Mouse (Mus musculus): ENCODE data around the gene Sowaha. TPM values are rescaled to one million over a fixed set of nuclear protein-coding genes. Genes with fewer than 3 reads are reported as not detected.

Sowaha gene
- total and polyA plus RNA-seq, 3 experiments, result 3.0 to 6.8 (median 4.9) TPM

DNA sequence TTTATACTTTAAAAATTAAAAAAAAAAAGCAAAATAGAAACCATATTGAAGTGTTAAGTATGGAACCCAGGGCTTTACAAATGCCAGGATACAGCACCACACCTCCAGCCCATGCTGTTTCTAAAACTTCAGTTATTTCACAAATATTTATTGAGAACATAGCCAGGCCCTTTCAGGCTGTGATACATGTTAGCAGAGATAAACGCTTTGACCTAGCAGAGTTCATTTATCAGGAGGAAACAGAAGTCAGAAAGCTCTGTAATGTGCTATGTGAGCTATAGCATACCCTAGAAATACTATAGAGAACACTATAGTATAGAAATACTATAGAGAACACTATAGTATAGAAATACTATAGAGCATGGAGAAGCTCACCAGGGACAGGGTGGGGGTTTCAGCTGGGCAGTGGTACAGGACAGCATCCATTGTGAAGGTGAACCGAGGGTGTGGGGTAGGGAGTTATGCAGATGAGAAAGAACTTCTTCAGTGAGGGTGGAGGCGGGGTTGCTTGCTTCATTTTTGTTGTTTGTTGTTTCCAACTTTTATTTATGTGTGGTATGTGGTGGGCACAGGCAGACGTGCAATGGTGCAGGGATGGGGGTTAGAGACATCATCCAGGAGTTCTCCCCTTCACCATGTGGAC lies 1.1 kb upstream of the Sowaha start:
- peaks cover 12% of the 10 kb centered on the region for H3K36me3 ChIP-seq (replicated peaks)
- ATAC-seq (ENCODE audit: extremely low read depth, insufficient number of reproducible peaks, low FRiP score, poor library complexity, severe bottlenecking) (peak; percentile 77), DNase-seq (ENCODE audit: low spot score) (peak; percentile 39)
- H3K9me3 ChIP-seq (replicated peaks), result peaks cover 13% of the 10 kb centered on the region
- no peak overlapping the region; the same call in 1 of the 2 replicates for H3K4me3 ChIP-seq (ENCODE audit: low read depth, low read length)
- H3K27me3 ChIP-seq (ENCODE audit: insufficient read depth, low read length), result peaks cover 7% of the 10 kb centered on the region; the same call in 1 of the 2 replicates
- H3K4me1 ChIP-seq (ENCODE audit: insufficient read depth, low read depth, low read length), result peaks cover 72% of the 10 kb centered on the region
- TF ChIP-seq TAL1 (conservative IDR thresholded peaks at IDR 0.05; ENCODE audit: low read depth, low read length), result peak; percentile 77
- TF ChIP-seq GATA2 (IDR thresholded peaks at IDR 0.05; ENCODE audit: borderline replicate concordance, low read depth, low read length), result no peak

GRCm38 (mm10) chr11:53479171-53479782 lies 797 bp downstream of the Sowaha start:
- Histone ChIP-seq H3K27me3 (ENCODE audit: insufficient read depth, low read length) (peaks cover 13% of the 10 kb centered on the region), H3K9me3 (replicated peaks) (peaks cover 13% of the 10 kb centered on the region), H3K4me3 (ENCODE audit: low read depth, low read length) (peak overlapping the region; percentile 81), H3K4me1 (ENCODE audit: insufficient read depth, low read depth, low read length) (peaks cover 62% of the 10 kb centered on the region), H3K36me3 (replicated peaks) (peaks cover 12% of the 10 kb centered on the region)
- ATAC-seq (ENCODE audit: extremely low read depth, insufficient number of reproducible peaks, low FRiP score, poor library complexity, severe bottlenecking) (no peak), DNase-seq (ENCODE audit: low spot score) (peak; percentile 34)
- TF ChIP-seq GATA1 (IDR thresholded peaks at IDR 0.05; ENCODE audit: borderline replicate concordance, low read length) (no peak), CTCF (IDR thresholded peaks at IDR 0.05; ENCODE audit: low read depth, low read length) (no peak), TAL1 (conservative IDR thresholded peaks at IDR 0.05; ENCODE audit: low read depth, low read length) (no peak), GATA2 (IDR thresholded peaks at IDR 0.05; ENCODE audit: borderline replicate concordance, low read depth, low read length) (no peak), POLR2AphosphoS5 (IDR thresholded peaks at IDR 0.05; ENCODE audit: insufficient replicate concordance, low read depth, low read length) (no peak)

DNA sequence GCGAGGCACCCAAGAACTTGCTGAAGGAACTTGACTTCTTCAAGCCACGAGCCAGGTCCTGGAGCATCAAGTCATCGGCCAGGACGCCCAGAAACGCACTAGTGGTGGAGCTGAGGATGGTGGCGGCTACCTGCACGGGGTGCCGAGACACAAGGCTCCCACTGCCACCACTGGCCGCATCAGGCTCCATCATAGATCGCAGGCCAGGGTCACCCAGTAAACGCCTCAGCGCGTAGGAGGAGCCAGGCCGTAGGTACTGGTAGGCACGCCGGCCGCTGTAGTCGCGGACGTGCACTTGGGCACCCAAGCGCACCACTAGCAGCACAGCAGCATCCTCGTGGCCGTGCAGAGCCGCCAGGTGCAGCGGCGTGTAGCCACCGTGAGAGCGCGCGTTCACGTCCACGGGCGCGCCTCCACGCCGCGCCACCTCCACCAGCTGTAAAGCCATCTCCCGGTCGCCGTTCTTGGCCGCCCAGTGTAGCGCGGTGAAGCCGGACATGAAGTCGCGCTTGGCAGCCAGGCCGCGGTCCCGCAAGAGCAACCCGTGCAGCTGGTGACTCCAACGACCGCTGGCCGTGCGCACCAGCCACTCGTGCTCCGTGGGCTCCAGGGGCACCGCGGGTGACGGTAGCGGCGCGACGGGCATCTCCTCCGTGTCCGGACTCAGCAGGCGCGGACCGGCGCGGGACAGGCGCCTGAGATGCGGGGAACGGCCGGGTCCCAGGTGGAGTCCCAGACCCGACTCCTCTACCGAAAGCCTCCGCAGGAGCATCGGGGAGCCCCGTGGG lies 1.5 kb downstream of the Sowaha start:
- peaks cover 56% of the 10 kb centered on the region for H3K4me1 ChIP-seq (ENCODE audit: insufficient read depth, low read depth, low read length)
- DNase-seq (ENCODE audit: low spot score), result no peak

GRCm38 (mm10) chr11:53477833-53478232 lies 2.2 kb downstream of the Sowaha start:
- no peak for DNase-seq (ENCODE audit: low spot score)
- Histone ChIP-seq H3K9me3 (replicated peaks) (peaks cover 13% of the 10 kb centered on the region), H3K27me3 (ENCODE audit: insufficient read depth, low read length) (peaks cover 23% of the 10 kb centered on the region), H3K36me3 (replicated peaks) (peaks cover 12% of the 10 kb centered on the region), H3K4me3 (ENCODE audit: low read depth, low read length) (peak overlapping the region; percentile 81; the same call in 1 of the 2 replicates), H3K4me1 (ENCODE audit: insufficient read depth, low read depth, low read length) (peaks cover 53% of the 10 kb centered on the region)
- TF ChIP-seq CTCF (IDR thresholded peaks at IDR 0.05; ENCODE audit: low read depth, low read length) (no peak), GATA1 (IDR thresholded peaks at IDR 0.05; ENCODE audit: borderline replicate concordance, low read length) (no peak), TAL1 (conservative IDR thresholded peaks at IDR 0.05; ENCODE audit: low read depth, low read length) (no peak), POLR2AphosphoS5 (IDR thresholded peaks at IDR 0.05; ENCODE audit: insufficient replicate concordance, low read depth, low read length) (no peak), GATA2 (IDR thresholded peaks at IDR 0.05; ENCODE audit: borderline replicate concordance, low read depth, low read length) (no peak)
- ATAC-seq (ENCODE audit: extremely low read depth, insufficient number of reproducible peaks, low FRiP score, poor library complexity, severe bottlenecking), result no peak

More for the DNA sequence above, 1.5 kb downstream of the Sowaha start:
- Histone ChIP-seq H3K27me3 (ENCODE audit: insufficient read depth, low read length) (peaks cover 18% of the 10 kb centered on the region), H3K4me3 (ENCODE audit: low read depth, low read length) (peak overlapping the region; percentile 81), H3K36me3 (replicated peaks) (peaks cover 12% of the 10 kb centered on the region), H3K9me3 (replicated peaks) (peaks cover 13% of the 10 kb centered on the region)
- ATAC-seq (ENCODE audit: extremely low read depth, insufficient number of reproducible peaks, low FRiP score, poor library complexity, severe bottlenecking), result no peak
- TF ChIP-seq CTCF (IDR thresholded peaks at IDR 0.05; ENCODE audit: low read depth, low read length) (no peak), POLR2AphosphoS5 (IDR thresholded peaks at IDR 0.05; ENCODE audit: insufficient replicate concordance, low read depth, low read length) (no peak)

GRCm38 (mm10) chr11:53475620-53476019 lies 4.5 kb downstream of the Sowaha start:
- TF ChIP-seq GATA2 (IDR thresholded peaks at IDR 0.05; ENCODE audit: borderline replicate concordance, low read depth, low read length) (no peak), GATA1 (IDR thresholded peaks at IDR 0.05; ENCODE audit: borderline replicate concordance, low read length) (no peak), CTCF (IDR thresholded peaks at IDR 0.05; ENCODE audit: low read depth, low read length) (no peak), POLR2AphosphoS5 (IDR thresholded peaks at IDR 0.05; ENCODE audit: insufficient replicate concordance, low read depth, low read length) (no peak), TAL1 (conservative IDR thresholded peaks at IDR 0.05; ENCODE audit: low read depth, low read length) (no peak)
- Histone ChIP-seq H3K27me3 (ENCODE audit: insufficient read depth, low read length) (peaks cover 30% of the 10 kb centered on the region), H3K4me3 (ENCODE audit: low read depth, low read length) (no peak overlapping the region), H3K36me3 (replicated peaks) (peaks cover 12% of the 10 kb centered on the region), H3K4me1 (ENCODE audit: insufficient read depth, low read depth, low read length) (peaks cover 48% of the 10 kb centered on the region), H3K9me3 (replicated peaks) (peaks cover 13% of the 10 kb centered on the region)
- DNase-seq (ENCODE audit: low spot score) (no peak), ATAC-seq (ENCODE audit: extremely low read depth, insufficient number of reproducible peaks, low FRiP score, poor library complexity, severe bottlenecking) (no peak)

- Histone ChIP-seq H3K36me3 (replicated peaks) (no peaks in the 10 kb centered on the region), H3K4me1 (ENCODE audit: insufficient read depth, low read depth, low read length) (peaks cover 33% of the 10 kb centered on the region), H3K9me3 (replicated peaks) (no peaks in the 10 kb centered on the region), H3K4me3 (ENCODE audit: low read depth, low read length) (no peak overlapping the region), H3K27me3 (ENCODE audit: insufficient read depth, low read length) (peaks cover 44% of the 10 kb centered on the region)
- ATAC-seq (ENCODE audit: extremely low read depth, insufficient number of reproducible peaks, low FRiP score, poor library complexity, severe bottlenecking), result no peak
- TF ChIP-seq GATA1 (IDR thresholded peaks at IDR 0.05; ENCODE audit: borderline replicate concordance, low read length) (no peak), POLR2AphosphoS5 (IDR thresholded peaks at IDR 0.05; ENCODE audit: insufficient replicate concordance, low read depth, low read length) (no peak), TAL1 (conservative IDR thresholded peaks at IDR 0.05; ENCODE audit: low read depth, low read length) (no peak), CTCF (IDR thresholded peaks at IDR 0.05; ENCODE audit: low read depth, low read length) (no peak), GATA2 (IDR thresholded peaks at IDR 0.05; ENCODE audit: borderline replicate concordance, low read depth, low read length) (no peak)
- DNase-seq (ENCODE audit: low spot score), result no peak
Observed at GRCm38 (mm10) chr11:53472709-53473108, 7.4 kb downstream of the Sowaha start.
